Mouse (Mus musculus) liver, embryonic 15.5 days (tissue): ENCODE data around the gene Vkorc1. TPM values are rescaled to one million over a fixed set of nuclear protein-coding genes. Genes with fewer than 3 reads are reported as not detected.

Source experiments
- ATAC-seq: fragments of 200-750 bp; cut with Nextera tagmentation; 2 replicates; pipeline ENCODE4 v1.8.0; 2017; ENCODE audit warnings: moderate number of reproducible peaks, mild to moderate bottlenecking, moderate library complexity; ENCODE audit not compliant: insufficient read depth
- H3K27ac ChIP-seq: fragments of 300-500 bp; sonication (generic); replicated peaks from 2 replicates; pipeline ENCODE4 v1.5.1; 2015; ENCODE audit warnings: mild to moderate bottlenecking, inconsistent platforms
- H3K27me3 ChIP-seq: fragments of 300-500 bp; sonication (generic); 2 replicates; pipeline ENCODE4 v1.6.1; 2015; ENCODE audit warnings: mild to moderate bottlenecking, inconsistent platforms
- H3K36me3 ChIP-seq: fragments of 300-500 bp; sonication (generic); replicated peaks from 2 replicates; pipeline ENCODE4 v1.6.1; 2015; ENCODE audit warnings: moderate library complexity, mild to moderate bottlenecking, inconsistent platforms
- H3K4me1 ChIP-seq: fragments of 300-500 bp; sonication (generic); replicated peaks from 2 replicates; pipeline ENCODE4 v1.6.1; 2015; ENCODE audit warnings: inconsistent platforms
- H3K4me2 ChIP-seq: fragments of 300-500 bp; sonication (generic); 2 replicates; pipeline ENCODE4 v1.6.1; 2015; ENCODE audit warnings: moderate library complexity, mild to moderate bottlenecking, inconsistent platforms
- H3K4me3 ChIP-seq: fragments of 300-500 bp; sonication (generic); replicated peaks from 2 replicates; pipeline ENCODE4 v1.5.1; 2015; ENCODE audit warnings: mild to moderate bottlenecking, inconsistent platforms
- H3K9ac ChIP-seq: fragments of 300-500 bp; sonication (generic); 2 replicates; pipeline ENCODE4 v1.6.1; 2015; ENCODE audit warnings: moderate library complexity, mild to moderate bottlenecking, inconsistent platforms
- H3K9me3 ChIP-seq: fragments of 300-500 bp; sonication (generic); replicated peaks from 2 replicates; pipeline ENCODE4 v1.6.1; 2016; ENCODE audit warnings: inconsistent platforms
- WGBS: fragments of 180-500 bp; shearing (Covaris S2); methylation state at CpG from one replicate; pipeline ENCODE4 v1.1.7; 2015; ENCODE audit warnings: mixed read lengths; ENCODE audit not compliant: insufficient replicate concordance; 5-methylcytosine and 5-hydroxymethylcytosine counted together
- polyA plus RNA-seq: library from polyadenylated mRNA; unstranded; fragments of >200 nt; fragmentation: Nextera tagmentation; extraction: Ambion mirVana; gene quantifications from 2 replicates; pipeline ENCODE4 v1.2.1, GENCODE M21; 2015

The Vkorc1 gene
- polyA plus RNA-seq, 1 experiment from 2014 or later, result 122 TPM

- 0 out of 2 replicates have a peak overlapping the region, but pooled peaks have one; percentile 29 for H3K27ac ChIP-seq
- H3K4me2 ChIP-seq, result no peak overlapping the region
- 31% methylated on average over 6 of the region's 6 CpGs for WGBS
- no peaks in the 10 kb centered on the region for H3K27me3 ChIP-seq
- peak; percentile 51 for ATAC-seq
- H3K36me3 ChIP-seq, result peaks cover 14% of the 10 kb centered on the region; the same call in 1 of the 2 replicates
- no peak overlapping the region for H3K4me3 ChIP-seq
- H3K9me3 ChIP-seq, result no peaks in the 10 kb centered on the region
- H3K4me1 ChIP-seq, result peaks cover 10% of the 10 kb centered on the region
- H3K9ac ChIP-seq, result no peak overlapping the region
Measured at GRCm38 (mm10) chr7:127849973-127850875, 45.2 kb downstream of the Vkorc1 start.

Other genes with a start within 250 kb of the Vkorc1 start
- gene Bcl7c, start 186.7 kb downstream of the Vkorc1 start, polyA plus RNA-seq, result 22.9 and 23.7 TPM in 2 replicates
- 2.7 and 2.8 TPM in 2 replicates for gene Ctf1, start 182.9 kb downstream of the Vkorc1 start, polyA plus RNA-seq
- gene Ctf2, start 163.5 kb downstream of the Vkorc1 start, polyA plus RNA-seq, result 0.06 and 0.10 TPM in 2 replicates
- gene Fbxl19, start 151.1 kb downstream of the Vkorc1 start, polyA plus RNA-seq, result 2.8 and 2.9 TPM in 2 replicates
- 11.0 and 13.1 TPM in 2 replicates for gene Orai3, start 125.8 kb downstream of the Vkorc1 start, polyA plus RNA-seq
- 9.2 and 9.3 TPM in 2 replicates for gene Setd1a, start 118.9 kb downstream of the Vkorc1 start, polyA plus RNA-seq
- gene Gm49388, start 110.0 kb downstream of the Vkorc1 start, polyA plus RNA-seq, result not detected in 2 replicates
- 55.9 and 75.3 TPM in 2 replicates for gene Hsd3b7, start 95.0 kb downstream of the Vkorc1 start, polyA plus RNA-seq
- 14.6 and 14.9 TPM in 2 replicates for gene Stx4a, start 71.3 kb downstream of the Vkorc1 start, polyA plus RNA-seq
- gene Stx1b, start 71.1 kb downstream of the Vkorc1 start, polyA plus RNA-seq, result 0.43 and 0.44 TPM in 2 replicates
- gene Zfp646, start 19.4 kb downstream of the Vkorc1 start, polyA plus RNA-seq, result 3.8 and 5.0 TPM in 2 replicates
- gene Zfp668, start 18.8 kb downstream of the Vkorc1 start, polyA plus RNA-seq, result 5.7 and 6.8 TPM in 2 replicates
- gene Prss53, start 4.6 kb downstream of the Vkorc1 start, polyA plus RNA-seq, result 0.21 and 0.46 TPM in 2 replicates
- not detected in 2 replicates for gene Gm21974, start 163 bp downstream of the Vkorc1 start, polyA plus RNA-seq
- gene Bckdk, start 8.5 kb upstream of the Vkorc1 start, polyA plus RNA-seq, result 51.5 and 59.2 TPM in 2 replicates
- 15.0 TPM in 2 replicates for gene Kat8, start 16.9 kb upstream of the Vkorc1 start, polyA plus RNA-seq
- 13.9 and 17.4 TPM in 2 replicates for gene Prss8, start 34.5 kb upstream of the Vkorc1 start, polyA plus RNA-seq
- gene Prss36, start 51.1 kb upstream of the Vkorc1 start, polyA plus RNA-seq, result 2.7 and 3.3 TPM in 2 replicates
- gene Fus, start 71.8 kb upstream of the Vkorc1 start, polyA plus RNA-seq, result 120 and 123 TPM in 2 replicates
- gene Pycard, start 98.2 kb upstream of the Vkorc1 start, polyA plus RNA-seq, result 24.9 and 29.1 TPM in 2 replicates
- 0.25 and 0.38 TPM in 2 replicates for gene Trim72, start 108.3 kb upstream of the Vkorc1 start, polyA plus RNA-seq
- 6.0 TPM in 2 replicates for gene Itgam, start 167.0 kb upstream of the Vkorc1 start, polyA plus RNA-seq
- 0.20 TPM in 1 of 2 replicates, not detected in the other for gene Gm49368, start 167.1 kb upstream of the Vkorc1 start, polyA plus RNA-seq
- gene Itgax, start 233.9 kb upstream of the Vkorc1 start, polyA plus RNA-seq, result 0.13 and 0.21 TPM in 2 replicates